Mouse (Mus musculus) right cerebral cortex, postnatal 14 days (tissue): ENCODE measurements around the gene Gsc.

Experiments
- DNase-seq: peaks from one replicate; pipeline ENCODE4 v3.0.0; 2022

Gene Gsc

GRCm38 (mm10) chr12:104472601-104473424 lies at the start of gene Gsc:
Gsc (minus strand) TSS chr12:104473330.
- DNase-seq = no peak

GRCm38 (mm10) chr12:104519721-104520120 lies 46.6 kb upstream of the Gsc start:
- DNase-seq = no peak

- no peak for DNase-seq
These were observed 34.8 kb upstream of the Gsc start for GRCm38 (mm10) chr12:104507911-104508310.

- DNase-seq = no peak
These were observed 18.9 kb upstream of the Gsc start for GRCm38 (mm10) chr12:104492009-104492408.

- DNase-seq = no peak
These were observed 13.1 kb upstream of the Gsc start for GRCm38 (mm10) chr12:104486205-104486604.

- DNase-seq = no peak
These were observed 12.0 kb upstream of the Gsc start for GRCm38 (mm10) chr12:104485161-104485560.

GRCm38 (mm10) chr12:104481007-104481406 lies 7.9 kb upstream of the Gsc start:
- DNase-seq = no peak

GRCm38 (mm10) chr12:104478193-104478592 lies 5.1 kb upstream of the Gsc start:
- DNase-seq = no peak

- no peak for DNase-seq
These were observed 4.4 kb upstream of the Gsc start for GRCm38 (mm10) chr12:104477501-104477900.

GRCm38 (mm10) chr12:104477066-104477465 lies 3.9 kb upstream of the Gsc start:
- DNase-seq = no peak

GRCm38 (mm10) chr12:104475946-104476345 lies 2.8 kb upstream of the Gsc start:
- no peak for DNase-seq

- DNase-seq = no peak
These were observed 2.0 kb upstream of the Gsc start for GRCm38 (mm10) chr12:104474881-104475740.

GRCm38 (mm10) chr12:104474191-104474871 lies 1.2 kb upstream of the Gsc start:
- no peak for DNase-seq

- no peak for DNase-seq
These were observed 362 bp upstream of the Gsc start for GRCm38 (mm10) chr12:104473492-104473891.

GRCm38 (mm10) chr12:104472218-104472525 lies 958 bp downstream of the Gsc start:
- DNase-seq = no peak

- no peak for DNase-seq
These were observed 1.5 kb downstream of the Gsc start for GRCm38 (mm10) chr12:104471351-104472217.

- no peak for DNase-seq
These were observed 2.5 kb downstream of the Gsc start for GRCm38 (mm10) chr12:104470646-104471045.

GRCm38 (mm10) chr12:104468783-104469182 lies 4.3 kb downstream of the Gsc start:
- no peak for DNase-seq

GRCm38 (mm10) chr12:104467372-104467771 lies 5.8 kb downstream of the Gsc start:
- no peak for DNase-seq

- DNase-seq = no peak
These were observed 6.2 kb downstream of the Gsc start for GRCm38 (mm10) chr12:104466930-104467329.

GRCm38 (mm10) chr12:104461372-104461771 lies 11.8 kb downstream of the Gsc start:
- no peak for DNase-seq

- no peak for DNase-seq
These were observed 13.8 kb downstream of the Gsc start for GRCm38 (mm10) chr12:104459377-104459776.

- no peak for DNase-seq
These were observed 20.1 kb downstream of the Gsc start for GRCm38 (mm10) chr12:104453002-104453401.
